Mouse (Mus musculus): ENCODE data around the gene Entpd2. TPM values are rescaled to one million over a fixed set of nuclear protein-coding genes. Genes with fewer than 3 reads are reported as not detected.
"Not testable (repeated sequence)": the region's sequence is repeated elsewhere in the genome, so short reads cannot be mapped to it uniquely, and the experiment has no call there.

The Entpd2 gene
- total RNA-seq, 2 experiments from 2014 or later = 10.0 to 11.8 TPM

GRCm38 (mm10) chr2:25391266-25391665 is 4.4 kb upstream of the Entpd2 start:
- DNase-seq (ENCODE audit: low spot score in 2 of 2) = no peak

GRCm38 (mm10) chr2:25394281-25395221 is 1.1 kb upstream of the Entpd2 start:
- DNase-seq (ENCODE audit: low spot score in 2 of 2) = no peak

GRCm38 (mm10) chr2:25396597-25396983 is 916 bp downstream of the Entpd2 start:
- DNase-seq (ENCODE audit: low spot score in 2 of 2) = no peak

GRCm38 (mm10) chr2:25397010-25397409 is 1.3 kb downstream of the Entpd2 start:
- DNase-seq (ENCODE audit: low spot score in 2 of 2) = no peak

GRCm38 (mm10) chr2:25398065-25398464 is 2.4 kb downstream of the Entpd2 start:
- DNase-seq (ENCODE audit: low spot score in 2 of 2) = no peak

GRCm38 (mm10) chr2:25399051-25399450 is 3.4 kb downstream of the Entpd2 start, which contains the start of gene Npdc1:
Gene Npdc1 (plus strand): TSS chr2:25399351.
- no peak for DNase-seq (ENCODE audit: low spot score in 2 of 2)

GRCm38 (mm10) chr2:25400291-25400690 is 4.6 kb downstream of the Entpd2 start:
- no peak for DNase-seq (ENCODE audit: low spot score in 2 of 2)

- DNase-seq (ENCODE audit: low spot score in 2 of 2) = no peak
Measured at GRCm38 (mm10) chr2:25400764-25401163, 5.1 kb downstream of the Entpd2 start.

GRCm38 (mm10) chr2:25402377-25402971 is 6.8 kb downstream of the Entpd2 start:
- DNase-seq (ENCODE audit: low spot score in 2 of 2) = peak in 1 of 2 experiments; percentile 68

- peak in 1 of 2 experiments; percentile 43 for DNase-seq (ENCODE audit: low spot score in 2 of 2)
Measured at GRCm38 (mm10) chr2:25402972-25403601, 7.4 kb downstream of the Entpd2 start.

GRCm38 (mm10) chr2:25403994-25404393 is 8.3 kb downstream of the Entpd2 start:
- DNase-seq (ENCODE audit: low spot score in 2 of 2) = no peak

- no peak for DNase-seq (ENCODE audit: low spot score in 2 of 2)
Measured at GRCm38 (mm10) chr2:25408908-25409307, 13.2 kb downstream of the Entpd2 start.

- not testable (repeated sequence) for DNase-seq (ENCODE audit: low spot score in 2 of 2)
Measured at GRCm38 (mm10) chr2:25413436-25413835, 17.8 kb downstream of the Entpd2 start.

GRCm38 (mm10) chr2:25417426-25417825 is 21.8 kb downstream of the Entpd2 start:
- DNase-seq (ENCODE audit: low spot score in 2 of 2) = no peak

- no peak for DNase-seq (ENCODE audit: low spot score in 2 of 2)
Measured at GRCm38 (mm10) chr2:25421896-25422295, 26.2 kb downstream of the Entpd2 start.

GRCm38 (mm10) chr2:25422587-25423410 is 27.1 kb downstream of the Entpd2 start, which contains the start of gene Fut7:
Gene Fut7 (plus strand): TSS chr2:25423267.
- DNase-seq (ENCODE audit: low spot score in 2 of 2) = no peak

- DNase-seq (ENCODE audit: low spot score in 2 of 2) = no peak
Measured at GRCm38 (mm10) chr2:25423626-25424025, 28.0 kb downstream of the Entpd2 start.

- DNase-seq (ENCODE audit: low spot score in 2 of 2) = no peak
Measured at GRCm38 (mm10) chr2:25425481-25425880, 29.8 kb downstream of the Entpd2 start.

- peak in 1 of 2 experiments; percentile 50 for DNase-seq (ENCODE audit: low spot score in 2 of 2)
Measured at GRCm38 (mm10) chr2:25426721-25427191, 31.1 kb downstream of the Entpd2 start.

- DNase-seq (ENCODE audit: low spot score in 2 of 2) = no peak
Measured at GRCm38 (mm10) chr2:25427256-25427655, 31.6 kb downstream of the Entpd2 start.

Measured in adrenal gland, postnatal 4 days (tissue).